Mouse (Mus musculus) Muller cell, postnatal 12 days (primary cell): ENCODE data around the gene Crocc2.

Experiments
- DNase-seq: peaks from one replicate; pipeline ENCODE4 v3.0.0-alpha.2; 2015; ENCODE audit errors: inconsistent ontology term

The Crocc2 gene

GRCm38 (mm10) chr1:93216839-93217497 lies 48.4 kb downstream of the Crocc2 start:
- no peak for DNase-seq

DNA sequence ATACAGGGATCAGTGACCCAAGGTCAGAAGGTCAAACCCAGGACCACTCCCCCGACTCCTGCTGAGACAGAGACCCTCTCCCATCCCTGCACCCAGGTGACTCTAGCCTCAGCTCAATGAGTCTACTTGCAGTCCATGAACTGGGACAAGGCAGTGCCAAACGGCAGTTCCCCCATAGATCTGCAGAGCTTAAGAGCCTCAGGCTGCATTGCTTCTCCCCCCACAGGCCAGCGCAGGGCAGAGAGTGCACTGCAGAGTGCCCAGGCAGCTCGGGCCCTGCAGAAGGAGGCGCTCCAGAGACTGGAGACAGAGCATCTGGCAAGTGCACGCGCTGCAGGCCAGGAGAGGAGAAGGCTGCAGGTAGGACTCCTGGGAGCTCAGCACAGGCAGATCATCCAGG lies 49.0 kb downstream of the Crocc2 start:
- DNase-seq = no peak

- DNase-seq = peak; percentile 27
These were observed 52.3 kb downstream of the Crocc2 start for GRCm38 (mm10) chr1:93220776-93221175.

- DNase-seq = no peak
These were observed 55.4 kb downstream of the Crocc2 start for GRCm38 (mm10) chr1:93223972-93224371.

DNA sequence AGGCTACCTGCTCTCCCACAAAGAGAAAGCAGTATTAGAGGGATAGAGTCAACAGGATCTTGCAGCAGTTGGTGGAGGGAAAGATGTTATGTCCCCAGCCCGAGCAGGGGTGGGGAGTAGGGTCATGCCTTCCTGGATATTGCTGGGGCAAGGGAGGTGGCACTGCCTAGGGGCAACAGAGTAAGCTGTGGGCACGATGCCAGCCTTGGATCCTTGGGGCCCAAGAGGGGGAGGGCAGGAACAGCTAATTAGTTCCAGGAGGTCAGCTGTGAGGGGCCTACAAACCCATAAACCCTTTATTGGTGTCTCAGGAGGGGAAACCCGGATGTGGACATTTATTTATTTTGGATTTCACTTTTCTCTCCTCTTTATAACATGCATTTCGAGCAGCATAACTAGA lies 56.7 kb downstream of the Crocc2 start:
- DNase-seq = no peak

GRCm38 (mm10) chr1:93225731-93226520 lies 57.4 kb downstream of the Crocc2 start:
- no peak for DNase-seq

DNA sequence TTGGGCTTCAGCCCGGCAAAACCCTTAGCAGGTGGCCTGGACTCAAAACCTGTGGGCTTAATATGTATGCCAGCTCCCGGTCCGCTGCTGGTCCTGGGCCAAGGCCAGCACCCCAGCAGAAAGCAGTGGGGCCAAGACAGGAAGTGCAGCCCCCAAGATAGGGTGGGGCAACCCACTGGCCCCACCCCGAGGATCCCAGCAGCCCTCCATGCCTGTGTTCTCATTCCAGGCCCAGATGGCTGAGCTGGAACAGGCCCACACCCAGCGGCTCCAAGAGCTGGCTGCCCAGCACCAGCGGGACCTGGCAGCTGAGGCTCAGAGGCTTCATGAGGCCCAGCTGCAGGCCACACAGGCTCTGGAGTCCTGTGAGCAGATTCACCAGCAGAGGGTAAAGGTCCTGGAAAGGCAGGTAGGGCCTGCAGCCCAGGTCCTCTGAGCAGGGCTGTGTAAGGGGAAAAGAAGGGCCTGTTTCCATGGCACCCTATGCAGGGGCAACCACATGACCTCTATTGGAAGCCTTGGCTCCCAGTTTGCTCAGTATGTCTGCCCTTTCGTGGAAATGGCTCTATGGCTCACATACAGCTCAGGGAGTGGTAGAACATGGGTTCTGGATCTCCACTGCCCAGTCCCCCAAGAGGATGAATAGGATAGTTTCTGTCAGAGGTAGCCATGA lies 58.9 kb downstream of the Crocc2 start:
- DNase-seq = peak; percentile 77

- DNase-seq = no peak
These were observed 59.4 kb downstream of the Crocc2 start for GRCm38 (mm10) chr1:93227976-93228365.

DNA sequence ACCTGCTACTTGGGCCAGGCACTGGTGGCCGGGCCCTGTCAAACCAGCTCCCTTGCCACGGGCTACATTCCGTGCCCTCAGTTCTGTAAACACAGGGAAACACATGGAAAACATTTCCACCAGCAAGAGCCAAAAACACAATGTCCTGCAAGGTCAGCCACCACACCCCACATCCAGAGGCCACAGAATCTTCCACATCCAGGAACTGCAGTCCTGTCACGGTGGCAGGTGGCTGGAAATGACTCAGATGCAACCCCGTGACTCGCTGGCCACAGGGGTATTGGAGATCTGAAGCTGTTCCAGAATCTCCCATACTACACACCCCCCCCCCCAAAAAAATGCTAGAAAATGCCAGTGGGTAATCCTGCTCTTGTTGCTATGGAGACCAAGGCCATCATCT lies 60.7 kb downstream of the Crocc2 start:
- DNase-seq = peak; percentile 75

GRCm38 (mm10) chr1:93229626-93230025 lies 61.1 kb downstream of the Crocc2 start:
- no peak for DNase-seq

DNA sequence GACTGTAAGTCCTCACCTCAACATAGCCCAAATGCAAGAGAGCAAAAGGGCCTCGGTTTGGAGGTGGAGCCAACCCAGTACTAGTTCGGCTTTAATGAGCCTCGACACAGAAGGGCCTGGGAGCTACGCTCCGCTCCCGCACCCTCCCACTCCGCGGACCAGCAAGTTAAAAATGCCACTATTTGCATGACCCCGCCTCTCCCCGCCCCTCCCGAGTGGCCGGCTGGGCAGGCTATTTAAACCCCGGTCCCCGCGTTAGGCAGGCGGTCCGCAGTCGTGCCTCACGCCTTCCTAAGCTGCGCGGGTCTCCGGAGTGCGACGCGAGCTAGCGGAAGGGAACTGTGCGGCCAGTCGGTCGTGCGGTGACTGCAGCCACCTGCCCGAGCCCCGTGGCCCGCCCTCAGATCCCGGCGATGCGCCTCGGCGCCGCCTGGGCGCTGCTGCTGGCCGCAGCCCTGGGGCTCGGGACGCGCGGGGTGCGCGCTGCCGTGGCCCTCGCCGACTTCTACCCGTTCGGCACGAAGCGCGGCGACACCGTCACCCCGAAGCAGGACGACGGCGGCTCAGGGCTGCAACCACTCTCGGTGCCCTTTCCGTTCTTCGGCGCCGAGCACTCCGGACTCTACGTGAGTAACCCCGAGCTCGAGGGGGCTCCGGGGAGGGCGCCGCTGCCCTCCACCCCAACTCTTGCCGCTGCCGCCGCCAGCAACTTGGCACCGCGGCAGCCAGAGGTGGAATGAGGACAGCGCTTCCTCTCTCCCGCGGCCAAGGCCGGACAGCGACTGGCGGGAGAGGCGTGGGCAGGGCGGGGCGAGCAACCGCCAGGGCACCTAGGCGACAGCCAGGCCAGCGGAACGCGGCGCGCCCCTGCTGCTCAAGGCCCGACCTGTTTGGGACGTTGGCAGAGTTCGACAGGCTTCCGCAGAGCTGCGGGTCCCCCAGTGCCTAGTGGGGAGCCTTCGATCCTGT lies 67.3 kb downstream of the Crocc2 start, which contains the start of gene Sned1:
Sned1 (plus strand) TSS at position 266 of the 969 bp plus-strand sequence.
- DNase-seq = peak; percentile 95

DNA sequence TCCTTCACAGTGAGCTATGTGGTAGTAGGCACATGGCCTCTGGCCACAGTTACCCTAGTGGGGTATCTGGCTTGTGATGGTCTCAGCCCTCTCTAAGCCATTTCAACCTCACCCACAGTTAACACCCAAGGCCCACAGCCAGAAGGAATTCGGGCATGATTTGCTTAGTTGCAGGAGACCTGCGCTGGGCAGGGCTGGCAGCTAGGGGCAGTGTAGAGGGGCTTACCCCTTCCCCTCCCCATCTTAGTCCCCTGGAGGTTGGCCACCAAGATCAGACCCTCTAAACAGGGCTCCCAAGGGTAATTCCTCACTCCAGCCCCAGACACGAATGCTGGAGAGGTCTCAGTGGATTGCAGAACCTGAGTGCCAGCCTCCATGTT lies 68.0 kb downstream of the Crocc2 start:
- DNase-seq = no peak

- no peak for DNase-seq
These were observed 69.2 kb downstream of the Crocc2 start for GRCm38 (mm10) chr1:93237676-93238075.

DNA sequence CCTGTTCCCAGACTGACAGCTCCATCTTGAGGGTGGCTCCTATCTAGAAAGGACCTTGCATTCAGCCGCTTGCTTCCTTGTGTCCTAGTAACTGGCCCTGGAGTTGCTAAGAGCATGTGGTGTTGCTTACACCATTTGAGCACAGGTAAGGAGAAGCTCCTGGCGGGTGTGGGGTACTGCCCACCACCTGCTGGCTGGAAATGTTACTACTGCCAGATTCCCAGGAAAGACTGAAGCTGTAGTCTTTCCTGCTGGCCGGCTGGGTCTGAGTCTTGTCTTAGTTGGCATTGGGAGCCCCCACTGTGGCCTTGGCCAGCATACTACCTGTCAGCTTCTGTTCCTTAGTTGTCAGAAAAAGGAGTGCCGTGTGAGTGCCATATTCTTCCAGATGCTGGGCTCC lies 69.7 kb downstream of the Crocc2 start:
- no peak for DNase-seq

DNA sequence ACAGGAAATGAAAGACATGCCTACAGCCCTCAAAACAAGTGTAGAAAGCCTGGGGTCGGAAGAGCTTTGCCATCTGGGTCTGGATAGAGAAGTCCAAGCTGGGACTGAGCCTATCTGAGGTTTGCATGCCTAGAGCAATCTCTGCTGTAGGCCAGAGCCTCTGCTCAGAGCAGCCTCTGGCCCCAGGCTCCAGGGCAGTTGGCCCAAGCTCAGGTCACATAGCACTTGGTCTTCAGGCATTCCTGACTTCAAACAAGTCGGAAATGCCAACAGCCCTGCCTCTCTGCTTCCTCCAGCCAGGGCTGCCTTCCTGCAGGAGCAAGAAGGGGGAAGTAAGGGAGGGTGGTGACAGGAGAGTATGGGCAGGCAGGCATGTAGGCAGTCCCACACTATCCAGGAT lies 77.4 kb downstream of the Crocc2 start:
- DNase-seq = peak; percentile 61

- DNase-seq = no peak
These were observed 84.1 kb downstream of the Crocc2 start for GRCm38 (mm10) chr1:93252586-93252985.

GRCm38 (mm10) chr1:93255761-93256160 lies 87.2 kb downstream of the Crocc2 start:
- no peak for DNase-seq

GRCm38 (mm10) chr1:93257560-93257959 lies 89.0 kb downstream of the Crocc2 start:
- DNase-seq = no peak

DNA sequence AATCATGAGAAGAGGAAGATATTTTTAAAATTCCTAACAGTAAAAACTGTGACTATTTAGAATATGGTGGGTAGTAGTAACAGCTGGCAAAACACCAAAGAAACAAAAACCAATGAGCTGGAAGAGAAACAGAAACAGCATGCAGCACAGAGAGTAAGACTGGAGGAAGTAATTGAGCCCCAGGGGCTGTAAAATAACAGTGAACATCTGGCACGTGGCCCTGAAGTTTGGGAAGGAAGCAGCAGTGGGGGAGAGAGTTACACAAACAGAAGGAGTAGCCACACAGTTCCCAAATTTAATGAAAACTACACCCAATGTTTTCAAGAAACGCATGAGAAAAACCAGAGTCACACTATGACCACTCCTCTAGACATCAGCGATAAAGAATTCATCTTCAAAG lies 98.7 kb downstream of the Crocc2 start:
- no peak for DNase-seq

DNA sequence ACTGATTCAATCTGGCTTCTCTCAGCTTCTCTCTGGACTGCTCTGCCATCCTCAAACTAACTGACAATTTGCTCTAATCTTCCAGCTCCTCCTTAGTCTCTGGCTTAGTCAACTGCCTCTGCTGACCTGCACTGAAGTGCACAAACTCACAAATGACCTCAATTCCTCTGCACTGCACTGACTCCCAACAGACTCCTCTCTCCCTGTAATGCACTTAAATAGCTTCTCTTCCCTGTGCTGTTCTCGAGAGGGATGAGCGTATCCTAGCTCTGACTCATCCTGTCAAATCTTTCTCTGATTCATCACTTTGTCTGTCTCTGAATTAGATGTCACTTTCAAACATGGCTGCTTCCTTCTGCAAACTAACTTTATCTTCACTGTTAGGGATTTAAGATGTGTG lies 99.7 kb downstream of the Crocc2 start:
- no peak for DNase-seq

DNA sequence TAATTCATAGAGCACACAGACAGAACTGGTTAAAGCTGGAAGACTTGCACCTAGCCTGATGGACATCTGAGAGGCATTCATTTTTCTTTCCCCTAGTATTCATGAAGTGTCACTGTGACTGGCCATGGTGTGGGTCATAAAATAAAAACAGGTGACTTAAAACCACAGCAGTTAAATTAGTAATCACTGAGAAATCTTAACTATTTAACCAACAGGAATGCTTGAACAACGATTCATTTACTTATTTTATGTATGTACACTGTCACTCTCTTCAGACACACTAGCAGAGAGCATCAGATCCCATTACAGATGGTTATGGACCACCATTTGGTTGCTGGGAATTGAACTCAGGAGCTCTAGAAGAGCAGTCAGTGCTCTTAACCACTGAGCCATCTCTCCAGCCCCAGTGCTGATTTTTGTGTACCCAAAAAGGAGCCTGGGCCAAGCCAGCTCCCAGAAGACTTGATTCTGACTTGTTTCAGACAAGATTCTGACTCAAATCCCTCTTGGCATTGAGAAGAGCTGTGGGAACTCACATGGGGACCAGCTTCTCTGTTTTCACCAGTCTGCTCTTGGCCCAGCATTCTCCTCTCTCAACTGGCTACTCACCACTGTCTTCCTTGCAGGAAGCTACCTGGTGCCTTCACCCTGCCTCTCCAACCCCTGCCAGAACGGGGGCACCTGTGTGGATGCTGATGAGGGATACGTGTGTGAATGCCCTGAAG lies 102.2 kb downstream of the Crocc2 start:
- DNase-seq = no peak
